ENCODE assay signal across 7 mouse cellular contexts in the genomic region with DNA sequence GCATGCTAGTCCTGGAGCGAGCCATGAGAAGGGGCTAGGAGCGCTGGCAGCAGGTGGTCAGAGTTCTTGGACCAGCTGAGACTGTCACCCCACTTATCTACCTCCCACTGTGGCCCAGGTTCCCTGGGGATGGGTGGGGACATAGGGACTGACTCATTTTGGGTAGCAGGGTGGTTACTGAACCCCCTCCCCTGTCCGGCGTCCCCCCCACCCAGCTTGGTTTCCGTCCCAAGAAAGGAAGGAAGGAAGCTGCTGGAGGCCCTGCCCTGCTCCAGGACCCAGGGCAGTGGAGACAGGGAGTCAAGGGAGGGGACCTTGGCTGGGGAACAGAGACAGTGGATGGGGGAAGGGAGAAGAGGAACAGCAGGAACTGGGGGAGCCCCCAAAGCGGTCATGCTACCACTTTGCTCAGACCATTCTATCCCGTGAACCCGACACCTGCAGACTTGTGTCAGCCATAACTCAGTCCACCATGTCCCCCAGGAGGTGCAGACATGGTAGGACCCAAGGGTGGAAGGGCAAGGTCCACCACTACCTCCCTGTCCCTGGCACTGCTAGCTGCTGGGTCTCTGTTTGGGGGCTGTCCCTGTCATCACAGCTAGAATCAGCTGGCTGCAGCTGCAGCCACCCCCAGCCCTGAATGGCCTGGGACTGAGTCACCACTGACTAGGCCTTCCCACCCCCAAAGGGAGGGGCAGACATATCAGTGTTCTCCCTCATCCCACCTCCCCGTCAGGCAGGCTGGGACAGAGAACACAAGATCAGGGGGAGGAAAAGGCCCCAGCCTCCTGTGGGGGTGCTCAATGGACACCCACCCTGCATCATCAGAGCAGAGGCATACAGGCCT. TPM values are rescaled to one million over a fixed set of nuclear protein-coding genes. Genes with fewer than 3 reads are reported as not detected.
A peak's percentile ranks its signal among the peaks of the same experiment; 100 is the strongest.
DNase-seq lines count a peak whose midpoint lies in the region; ATAC-seq and TF ChIP-seq lines count a peak whose summit lies in the region.

No protein-coding gene starts in this region.

- H3K27me3 ChIP-seq in hindbrain, embryonic 15.5 days, result no peaks in the 10 kb centered on the region
- peaks cover 34% of the 10 kb centered on the region for H3K27me3 ChIP-seq in liver, embryonic 12.5 days (replicated peaks)
- no peaks in the 10 kb centered on the region for H3K27me3 ChIP-seq in stomach, embryonic 15.5 days (replicated peaks)

- no peak for TF ChIP-seq POLR2A in cortical plate, adult 2 months (IDR thresholded peaks at IDR 0.05; ENCODE audit: extremely low read depth, insufficient read depth, low read length)

- no peaks in the 10 kb centered on the region for H3K9me3 ChIP-seq in hindbrain, embryonic 15.5 days
- no peaks in the 10 kb centered on the region for H3K9me3 ChIP-seq in liver, embryonic 12.5 days (replicated peaks)
- H3K9me3 ChIP-seq in stomach, embryonic 15.5 days, result no peaks in the 10 kb centered on the region

- no peak for ATAC-seq in hindbrain, embryonic 15.5 days (ENCODE audit: low FRiP score, low read depth)
- ATAC-seq in liver, embryonic 12.5 days, result peak; percentile 55
- 0 out of 2 replicates have a peak, but pooled peaks have one; percentile 15 for ATAC-seq in stomach, embryonic 15.5 days (ENCODE audit: insufficient read depth, low FRiP score, low read depth)

- peak overlapping the region; percentile 86 for H3K27ac ChIP-seq in cortical plate, adult 2 months (ENCODE audit: insufficient read depth, low read length)
- H3K27ac ChIP-seq in hindbrain, embryonic 15.5 days (replicated peaks), result peak overlapping the region; percentile 38
- H3K27ac ChIP-seq in liver, embryonic 12.5 days, result peak overlapping the region; percentile 42
- peak overlapping the region; percentile 57 for H3K27ac ChIP-seq in stomach, embryonic 15.5 days

- no peak overlapping the region for H3K4me3 ChIP-seq in cortical plate, adult 2 months (ENCODE audit: insufficient read depth, low read length)
- no peak overlapping the region for H3K4me3 ChIP-seq in hindbrain, embryonic 15.5 days
- H3K4me3 ChIP-seq in liver, embryonic 12.5 days, result no peak overlapping the region
- H3K4me3 ChIP-seq in stomach, embryonic 15.5 days (replicated peaks), result no peak overlapping the region

- 78% methylated on average over 9 of the region's 9 CpGs for WGBS in hindbrain, embryonic 15.5 days
- WGBS in liver, embryonic 12.5 days (ENCODE audit: insufficient replicate concordance), result 41% methylated on average over 9 of the region's 9 CpGs
- WGBS in stomach, embryonic 15.5 days, result 72% methylated on average over 9 of the region's 9 CpGs

- TF ChIP-seq CTCF in cortical plate, adult 2 months (IDR thresholded peaks at IDR 0.05; ENCODE audit: extremely low read depth, insufficient read depth, low read length), result no peak

- H3K9ac ChIP-seq in hindbrain, embryonic 15.5 days, result no peak overlapping the region
- no peak overlapping the region for H3K9ac ChIP-seq in liver, embryonic 12.5 days
- no peak overlapping the region for H3K9ac ChIP-seq in stomach, embryonic 15.5 days

- H3K4me2 ChIP-seq in hindbrain, embryonic 15.5 days, result no peak overlapping the region
- H3K4me2 ChIP-seq in liver, embryonic 12.5 days, result peak overlapping the region; percentile 11; the same call in 1 of the 2 replicates
- H3K4me2 ChIP-seq in stomach, embryonic 15.5 days, result no peak overlapping the region

- H3K4me1 ChIP-seq in cortical plate, adult 2 months (ENCODE audit: control insufficient read depth, insufficient read depth, low read length), result peaks cover 2% of the 10 kb centered on the region; the same call in 1 of the 2 replicates
- H3K4me1 ChIP-seq in hindbrain, embryonic 15.5 days (replicated peaks), result peaks cover 10% of the 10 kb centered on the region; the same call in 1 of the 2 replicates
- peaks cover 40% of the 10 kb centered on the region for H3K4me1 ChIP-seq in liver, embryonic 12.5 days
- peaks cover 31% of the 10 kb centered on the region; the same call in 1 of the 2 replicates for H3K4me1 ChIP-seq in stomach, embryonic 15.5 days

- peak; percentile 65 for DNase-seq in Muller cell, postnatal 12 days (ENCODE audit: inconsistent ontology term)
- DNase-seq in urinary bladder, postnatal 14 days (ENCODE audit: low spot score), result no peak
- DNase-seq in frontal cortex, postnatal 25 days (ENCODE audit: low spot score in 2 of 2), result no peak

- peaks cover 5% of the 10 kb centered on the region; the same call in 1 of the 2 replicates for H3K36me3 ChIP-seq in hindbrain, embryonic 15.5 days
- peaks cover 6% of the 10 kb centered on the region; the same call in 1 of the 2 replicates for H3K36me3 ChIP-seq in liver, embryonic 12.5 days
- no peaks in the 10 kb centered on the region for H3K36me3 ChIP-seq in stomach, embryonic 15.5 days

RNA-seq across cellular contexts. Expression of gene Slc9a3r2, which starts 5.0 kb away (rescaled TPM):
- polyA plus RNA-seq in cortical plate, adult 2 months (2012; rRNA removed), result 68.2 and 69.0 TPM in 2 replicates
- polyA plus RNA-seq in hindbrain, embryonic 15.5 days (2015; fragmentation: Nextera tagmentation; extraction: Ambion mirVana), result 55.5 and 57.0 TPM in 2 replicates
- polyA plus RNA-seq in liver, embryonic 12.5 days (2016; fragmentation: Nextera tagmentation; extraction: Ambion mirVana), result 14.6 and 15.2 TPM in 2 replicates
- polyA plus RNA-seq in stomach, embryonic 15.5 days (2015; fragmentation: Nextera tagmentation; extraction: Ambion mirVana), result 51.0 and 53.7 TPM in 2 replicates

RNA-seq across cellular contexts. Expression of gene Nthl1, which starts 12.6 kb away (rescaled TPM):
- 9.7 and 10.8 TPM in 2 replicates for polyA plus RNA-seq in cortical plate, adult 2 months (2012; rRNA removed)
- polyA plus RNA-seq in hindbrain, embryonic 15.5 days (2015; fragmentation: Nextera tagmentation; extraction: Ambion mirVana), result 11.4 and 11.6 TPM in 2 replicates
- 11.3 and 12.4 TPM in 2 replicates for polyA plus RNA-seq in liver, embryonic 12.5 days (2016; fragmentation: Nextera tagmentation; extraction: Ambion mirVana)
- polyA plus RNA-seq in stomach, embryonic 15.5 days (2015; fragmentation: Nextera tagmentation; extraction: Ambion mirVana), result 18.7 and 20.3 TPM in 2 replicates

RNA-seq across cellular contexts. Expression of gene Tsc2, which starts 12.7 kb away (rescaled TPM):
- 163 and 192 TPM in 2 replicates for polyA plus RNA-seq in cortical plate, adult 2 months (2012; rRNA removed)
- 71.7 and 81.0 TPM in 2 replicates for polyA plus RNA-seq in hindbrain, embryonic 15.5 days (2015; fragmentation: Nextera tagmentation; extraction: Ambion mirVana)
- polyA plus RNA-seq in liver, embryonic 12.5 days (2016; fragmentation: Nextera tagmentation; extraction: Ambion mirVana), result 30.8 and 35.0 TPM in 2 replicates
- 45.4 TPM in 2 replicates for polyA plus RNA-seq in stomach, embryonic 15.5 days (2015; fragmentation: Nextera tagmentation; extraction: Ambion mirVana)

RNA-seq across cellular contexts. Expression of gene Npw, which starts 13.2 kb away (rescaled TPM):
- 0.34 and 0.50 TPM in 2 replicates for polyA plus RNA-seq in cortical plate, adult 2 months (2012; rRNA removed)
- polyA plus RNA-seq in hindbrain, embryonic 15.5 days (2015; fragmentation: Nextera tagmentation; extraction: Ambion mirVana), result 0.31 and 0.54 TPM in 2 replicates
- polyA plus RNA-seq in liver, embryonic 12.5 days (2016; fragmentation: Nextera tagmentation; extraction: Ambion mirVana), result 0.33 TPM in 1 of 2 replicates, not detected in the other
- polyA plus RNA-seq in stomach, embryonic 15.5 days (2015; fragmentation: Nextera tagmentation; extraction: Ambion mirVana), result 0.30 and 0.46 TPM in 2 replicates

RNA-seq across cellular contexts. Expression of gene Zfp598, which starts 24.4 kb away (rescaled TPM):
- 53.5 and 53.6 TPM in 2 replicates for polyA plus RNA-seq in cortical plate, adult 2 months (2012; rRNA removed)
- 20.6 and 24.5 TPM in 2 replicates for polyA plus RNA-seq in hindbrain, embryonic 15.5 days (2015; fragmentation: Nextera tagmentation; extraction: Ambion mirVana)
- 19.7 and 20.4 TPM in 2 replicates for polyA plus RNA-seq in liver, embryonic 12.5 days (2016; fragmentation: Nextera tagmentation; extraction: Ambion mirVana)
- 19.3 and 22.1 TPM in 2 replicates for polyA plus RNA-seq in stomach, embryonic 15.5 days (2015; fragmentation: Nextera tagmentation; extraction: Ambion mirVana)
